Mouse (Mus musculus) MEL (cell line): ENCODE measurements around the gene Pyroxd2.

ENCODE experiments used
- TCF12 ChIP-seq: IDR thresholded peaks from 2 replicates; pipeline ENCODE4 v1.6.1; 2014; ENCODE audit warnings: low read depth, mild to moderate bottlenecking, inconsistent platforms, low read length, improper control_type of control experiment, moderate library complexity
- USF1 ChIP-seq: IDR thresholded peaks from 2 replicates; pipeline ENCODE4 v1.6.1; 2014; ENCODE audit warnings: low read depth, mild to moderate bottlenecking, inconsistent platforms, low read length, improper control_type of control experiment, moderate library complexity

- TF ChIP-seq TCF12, result no peak
- TF ChIP-seq USF1, result no peak
These were observed 42.5 kb upstream of the Pyroxd2 start for GRCm38 (mm10) chr19:42794914-42795613.
